ENCODE assay signal across 8 mouse cellular contexts in genomic region chr6:97353933-97354332, GRCm38 (mm10).
DNase-seq lines count a peak whose midpoint lies in the region; ATAC-seq and TF ChIP-seq lines count a peak whose summit lies in the region.

No protein-coding gene starts in this region.

- ATAC-seq in embryonic facial prominence, embryonic 14.5 days (ENCODE audit: low read depth) = no peak
- ATAC-seq in neural tube, embryonic 15.5 days (ENCODE audit: low FRiP score) = no peak

- H3K4me3 ChIP-seq in kidney, adult 2 months (ENCODE audit: insufficient read depth, low read depth, low read length) = peak overlapping the region; percentile 43
- H3K4me3 ChIP-seq in embryonic facial prominence, embryonic 14.5 days (ENCODE audit: low read depth, low read length) = 0 out of 2 replicates have a peak overlapping the region, but pooled peaks have one; percentile 8
- peak overlapping the region; percentile 59 for H3K4me3 ChIP-seq in liver, adult 2 months (ENCODE audit: insufficient read depth, low read depth, low read length)
- H3K4me3 ChIP-seq in neural tube, embryonic 15.5 days (replicated peaks) = no peak overlapping the region

- no peak for TF ChIP-seq CTCF in kidney, adult 2 months (conservative IDR thresholded peaks at IDR 0.05; ENCODE audit: insufficient read depth, insufficient read length, low read depth, low read length)
- TF ChIP-seq CTCF in liver, adult 2 months (IDR thresholded peaks at IDR 0.05; ENCODE audit: low read depth, low read length) = no peak

- WGBS in kidney, adult 2 months = 42% methylated on average over 5 of the region's 5 CpGs
- 15% methylated on average over 5 of the region's 5 CpGs for WGBS in embryonic facial prominence, embryonic 14.5 days
- WGBS in liver, adult 2 months = 13% methylated on average over 5 of the region's 5 CpGs
- WGBS in neural tube, embryonic 15.5 days = 15% methylated on average over 5 of the region's 5 CpGs

- no peak for DNase-seq in kidney, adult 2 months
- no peak for DNase-seq in kidney, postnatal 25 days
- peak; percentile 54 for DNase-seq in embryonic facial prominence, embryonic 14.5 days (ENCODE audit: low spot score)
- peak; percentile 68 for DNase-seq in liver, adult 2 months (ENCODE audit: extremely low read depth, low read depth, low spot score)
- no peak for DNase-seq in adrenal gland, adult 8-10 months
- no peak for DNase-seq in right cerebral cortex, adult 18-20 months
- no peak for DNase-seq in testis, postnatal 10 days (ENCODE audit: low spot score)

- H3K36me3 ChIP-seq in kidney, adult 2 months (ENCODE audit: control insufficient read depth, insufficient read depth, low read length) = no peaks in the 10 kb centered on the region; the same call in 1 of the 2 replicates
- H3K36me3 ChIP-seq in embryonic facial prominence, embryonic 14.5 days (ENCODE audit: control insufficient read depth, insufficient read depth, low read length) = no peaks in the 10 kb centered on the region
- peaks cover 2% of the 10 kb centered on the region; the same call in 1 of the 2 replicates for H3K36me3 ChIP-seq in liver, adult 2 months (ENCODE audit: control insufficient read depth, insufficient read depth, low read length)
- H3K36me3 ChIP-seq in neural tube, embryonic 15.5 days = no peaks in the 10 kb centered on the region

- H3K27me3 ChIP-seq in kidney, adult 2 months (replicated peaks; ENCODE audit: control insufficient read depth, insufficient read depth, low read length) = no peaks in the 10 kb centered on the region
- H3K27me3 ChIP-seq in embryonic facial prominence, embryonic 14.5 days (replicated peaks; ENCODE audit: control insufficient read depth, insufficient read depth, low read length) = no peaks in the 10 kb centered on the region
- H3K27me3 ChIP-seq in liver, adult 2 months (ENCODE audit: control insufficient read depth, insufficient read depth, low read length) = no peaks in the 10 kb centered on the region
- no peaks in the 10 kb centered on the region for H3K27me3 ChIP-seq in neural tube, embryonic 15.5 days (replicated peaks)

- H3K9ac ChIP-seq in embryonic facial prominence, embryonic 14.5 days (ENCODE audit: low read depth, low read length) = no peak overlapping the region
- peak overlapping the region; percentile 73 for H3K9ac ChIP-seq in liver, adult 2 months (ENCODE audit: low read depth, low read length)
- no peak overlapping the region for H3K9ac ChIP-seq in neural tube, embryonic 15.5 days (replicated peaks)

- H3K27ac ChIP-seq in kidney, adult 2 months (ENCODE audit: insufficient read depth, low read depth, low read length) = no peak overlapping the region
- no peak overlapping the region for H3K27ac ChIP-seq in embryonic facial prominence, embryonic 14.5 days (replicated peaks; ENCODE audit: low read depth, low read length)
- H3K27ac ChIP-seq in liver, adult 2 months (replicated peaks; ENCODE audit: insufficient read depth, low read depth, low read length) = peak overlapping the region; percentile 83
- H3K27ac ChIP-seq in neural tube, embryonic 15.5 days (replicated peaks) = no peak overlapping the region

- H3K79me2 ChIP-seq in liver, adult 2 months (ENCODE audit: control insufficient read depth, insufficient read depth, low read length) = no peaks in the 10 kb centered on the region

- peak overlapping the region; percentile 14; the same call in 1 of the 2 replicates for H3K4me2 ChIP-seq in embryonic facial prominence, embryonic 14.5 days (ENCODE audit: low read depth, low read length)
- peak overlapping the region; percentile 23; the same call in 1 of the 2 replicates for H3K4me2 ChIP-seq in neural tube, embryonic 15.5 days

- H3K9me3 ChIP-seq in embryonic facial prominence, embryonic 14.5 days (ENCODE audit: control insufficient read depth, low read length) = no peaks in the 10 kb centered on the region
- H3K9me3 ChIP-seq in neural tube, embryonic 15.5 days (replicated peaks) = no peaks in the 10 kb centered on the region

- H3K4me1 ChIP-seq in kidney, adult 2 months (ENCODE audit: control insufficient read depth, insufficient read depth, low read length) = peaks cover 6% of the 10 kb centered on the region; the same call in 1 of the 2 replicates
- H3K4me1 ChIP-seq in embryonic facial prominence, embryonic 14.5 days (ENCODE audit: control insufficient read depth, insufficient read depth, low read length) = peaks cover 9% of the 10 kb centered on the region
- H3K4me1 ChIP-seq in liver, adult 2 months (ENCODE audit: control insufficient read depth, insufficient read depth, low read length) = peaks cover 21% of the 10 kb centered on the region
- peaks cover 25% of the 10 kb centered on the region for H3K4me1 ChIP-seq in neural tube, embryonic 15.5 days

- TF ChIP-seq POLR2A in kidney, adult 2 months (IDR thresholded peaks at IDR 0.05; ENCODE audit: low read depth, low read length) = no peak
- TF ChIP-seq POLR2A in liver, adult 2 months (IDR thresholded peaks at IDR 0.05; ENCODE audit: extremely low read depth, insufficient read depth, low read length) = no peak

Comparison
In these comparisons a context has a peak if more than half of its experiments do, and no peak if none do; other contexts are left out.
1. DNase-seq: peak in embryonic facial prominence, embryonic 14.5 days (single experiment) and liver, adult 2 months (single experiment); none in kidney, adult 2 months (single experiment), kidney, postnatal 25 days (0 of 2), adrenal gland, adult 8-10 months (single experiment), right cerebral cortex, adult 18-20 months (single experiment) and testis, postnatal 10 days (single experiment).